Mouse (Mus musculus): Measurements from ENCODE around the gene Arhgap4. TPM values are rescaled to one million over a fixed set of nuclear protein-coding genes. Genes with fewer than 3 reads are reported as not detected.

Gene Arhgap4
- total RNA-seq (2021), result 1 to 10 TPM; 1.8 to 2.0 TPM

- peak; percentile 93 for DNase-seq
Observed at GRCm38 (mm10) chrX:73921823-73922549, at the start of gene Arhgap4, which contains the start of gene Naa10. Gene Arhgap4 (minus strand): TSS chrX:73921870. Gene Naa10 (minus strand): TSS chrX:73921944.

GRCm38 (mm10) chrX:73970781-73971180, 49.1 kb upstream of the Arhgap4 start:
- no peak for DNase-seq

GRCm38 (mm10) chrX:73969729-73970128, 48.1 kb upstream of the Arhgap4 start:
- DNase-seq, result no peak

GRCm38 (mm10) chrX:73969167-73969566, 47.5 kb upstream of the Arhgap4 start:
- DNase-seq, result no peak

GRCm38 (mm10) chrX:73967177-73968075, 45.8 kb upstream of the Arhgap4 start:
- DNase-seq, result peak; percentile 88

GRCm38 (mm10) chrX:73966248-73967176, 44.8 kb upstream of the Arhgap4 start, which contains the start of gene Hcfc1:
Gene Hcfc1 (minus strand): TSS chrX:73966357.
- peak; percentile 92 for DNase-seq

- DNase-seq, result peak; percentile 54
Observed at GRCm38 (mm10) chrX:73965307-73965706, 43.6 kb upstream of the Arhgap4 start.

- no peak for DNase-seq
Observed at GRCm38 (mm10) chrX:73964363-73964762, 42.7 kb upstream of the Arhgap4 start.

GRCm38 (mm10) chrX:73954988-73955387, 33.3 kb upstream of the Arhgap4 start:
- no peak for DNase-seq

GRCm38 (mm10) chrX:73952603-73953002, 30.9 kb upstream of the Arhgap4 start:
- DNase-seq, result no peak

GRCm38 (mm10) chrX:73949341-73949740, 27.7 kb upstream of the Arhgap4 start:
- DNase-seq, result no peak

GRCm38 (mm10) chrX:73948647-73949046, 27.0 kb upstream of the Arhgap4 start:
- DNase-seq, result peak; percentile 75

- DNase-seq, result no peak
Observed at GRCm38 (mm10) chrX:73946896-73947295, 25.2 kb upstream of the Arhgap4 start.

- DNase-seq, result no peak
Observed at GRCm38 (mm10) chrX:73942294-73942693, 20.6 kb upstream of the Arhgap4 start.

- DNase-seq, result no peak
Observed at GRCm38 (mm10) chrX:73941860-73942259, 20.2 kb upstream of the Arhgap4 start.

GRCm38 (mm10) chrX:73931871-73932270, 10.2 kb upstream of the Arhgap4 start:
- DNase-seq, result no peak

GRCm38 (mm10) chrX:73930402-73931062, 8.9 kb upstream of the Arhgap4 start, which contains the start of gene Renbp:
Gene Renbp (minus strand): TSS chrX:73930850.
- DNase-seq, result peak; percentile 73

- DNase-seq, result no peak
Observed at GRCm38 (mm10) chrX:73922550-73922882, 846 bp upstream of the Arhgap4 start.

- no peak for DNase-seq
Observed at GRCm38 (mm10) chrX:73921285-73921822, 316 bp downstream of the Arhgap4 start.

- DNase-seq, result no peak
Observed at GRCm38 (mm10) chrX:73918631-73919030, 3.0 kb downstream of the Arhgap4 start.

GRCm38 (mm10) chrX:73916945-73917344, 4.7 kb downstream of the Arhgap4 start:
- no peak for DNase-seq

Measured in heart, postnatal 4 days (tissue).